Mouse (Mus musculus) kidney, postnatal 10 days (tissue): ENCODE data around the gene C1qtnf1.

Source experiments
- DNase-seq: peaks from one replicate; pipeline ENCODE4 v3.0.0; 2021; ENCODE audit warnings: mixed read lengths

Gene C1qtnf1

GRCm38 (mm10) chr11:118476396-118477373, 48.7 kb downstream of the C1qtnf1 start, which contains the start of gene Engase:
TSS of gene Engase (plus strand) at chr11:118476829.
- peak; percentile 97 for DNase-seq

DNA sequence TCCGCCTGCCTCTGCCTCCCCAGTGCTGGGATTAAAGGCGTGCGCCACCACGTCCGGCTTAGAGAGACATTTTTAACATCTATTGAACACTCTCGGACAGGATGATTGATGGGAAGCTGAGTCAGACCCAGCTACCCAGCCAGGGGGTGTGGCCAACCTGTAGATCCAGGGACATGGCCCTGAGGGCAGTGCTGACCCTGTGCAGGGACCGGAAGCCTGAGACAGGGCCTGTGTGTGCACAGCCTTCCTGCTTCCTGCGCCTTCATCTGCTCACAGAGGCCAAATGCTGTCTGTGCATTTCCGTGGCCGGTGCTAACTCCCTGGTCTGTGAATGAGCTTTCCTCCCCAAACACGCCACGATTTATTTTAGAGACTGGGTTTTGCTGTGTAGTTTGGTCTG, 51.8 kb downstream of the C1qtnf1 start:
- peak; percentile 72 for DNase-seq

DNA sequence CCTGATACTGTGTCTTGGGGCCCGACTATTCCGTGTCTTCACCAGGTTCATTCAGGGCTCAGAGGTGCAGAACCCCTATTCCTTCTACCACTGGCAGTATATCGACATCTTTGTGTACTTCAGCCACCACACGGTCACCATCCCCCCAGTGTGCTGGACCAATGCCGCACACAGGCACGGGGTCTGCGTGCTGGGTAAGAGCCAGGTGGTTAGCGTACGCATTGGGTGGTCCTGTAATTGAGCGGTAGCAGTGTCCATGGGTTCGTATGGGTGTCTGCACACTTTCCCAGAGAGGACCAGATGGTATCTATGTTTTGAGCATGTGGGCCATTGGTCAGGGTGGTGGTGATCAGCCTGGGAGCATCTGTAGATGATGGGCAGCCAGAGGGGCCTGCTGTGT, 53.2 kb downstream of the C1qtnf1 start:
- no peak for DNase-seq

- no peak for DNase-seq
These were observed 53.7 kb downstream of the C1qtnf1 start for GRCm38 (mm10) chr11:118481751-118482150.

DNA sequence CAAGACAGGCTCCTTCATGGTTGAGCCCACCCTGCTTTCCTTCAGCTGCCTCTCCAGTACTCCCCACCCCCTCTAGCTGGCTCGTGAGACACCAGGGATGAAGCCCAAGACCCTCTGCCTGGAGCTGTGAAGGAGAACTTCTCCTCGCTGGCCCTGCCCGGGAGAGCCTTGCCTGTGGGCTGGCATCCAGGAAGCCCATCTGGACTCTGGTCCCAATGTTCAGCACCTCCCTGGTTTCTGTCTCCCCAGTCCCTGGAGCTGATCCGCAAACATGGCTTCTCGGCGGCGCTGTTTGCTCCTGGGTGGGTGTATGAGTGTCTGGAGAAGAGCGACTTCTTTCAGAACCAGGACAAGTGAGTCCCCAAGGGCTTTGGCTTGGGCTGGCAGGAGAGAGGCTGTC, 56.2 kb downstream of the C1qtnf1 start:
- DNase-seq = no peak

- DNase-seq = no peak
These were observed 57.3 kb downstream of the C1qtnf1 start for GRCm38 (mm10) chr11:118485338-118485737.

GRCm38 (mm10) chr11:118485780-118486179, 57.8 kb downstream of the C1qtnf1 start:
- DNase-seq = no peak

- no peak for DNase-seq
These were observed 58.3 kb downstream of the C1qtnf1 start for GRCm38 (mm10) chr11:118486281-118486680.

- peak; percentile 49 for DNase-seq
These were observed 59.1 kb downstream of the C1qtnf1 start for GRCm38 (mm10) chr11:118486881-118487772.

- no peak for DNase-seq
These were observed 60.3 kb downstream of the C1qtnf1 start for GRCm38 (mm10) chr11:118488191-118488906.

DNA sequence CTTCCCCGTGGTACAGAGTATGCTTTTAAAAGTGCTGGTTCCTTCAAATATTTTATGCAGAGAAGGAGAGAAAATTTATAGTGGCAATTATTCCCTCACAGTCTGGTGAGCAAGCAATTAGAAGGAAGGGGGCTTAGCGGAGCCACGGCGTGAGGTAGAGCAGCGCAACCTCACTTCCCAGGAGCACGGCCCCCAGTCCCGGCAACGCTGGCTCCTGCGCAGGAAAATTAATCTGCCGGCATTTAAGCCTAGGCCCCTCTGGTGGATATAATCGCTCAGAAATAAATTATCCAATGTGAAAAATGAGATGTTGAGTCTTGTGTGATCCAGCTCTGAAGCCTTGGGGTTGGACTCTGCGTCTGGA, 60.9 kb downstream of the C1qtnf1 start:
- no peak for DNase-seq

DNA sequence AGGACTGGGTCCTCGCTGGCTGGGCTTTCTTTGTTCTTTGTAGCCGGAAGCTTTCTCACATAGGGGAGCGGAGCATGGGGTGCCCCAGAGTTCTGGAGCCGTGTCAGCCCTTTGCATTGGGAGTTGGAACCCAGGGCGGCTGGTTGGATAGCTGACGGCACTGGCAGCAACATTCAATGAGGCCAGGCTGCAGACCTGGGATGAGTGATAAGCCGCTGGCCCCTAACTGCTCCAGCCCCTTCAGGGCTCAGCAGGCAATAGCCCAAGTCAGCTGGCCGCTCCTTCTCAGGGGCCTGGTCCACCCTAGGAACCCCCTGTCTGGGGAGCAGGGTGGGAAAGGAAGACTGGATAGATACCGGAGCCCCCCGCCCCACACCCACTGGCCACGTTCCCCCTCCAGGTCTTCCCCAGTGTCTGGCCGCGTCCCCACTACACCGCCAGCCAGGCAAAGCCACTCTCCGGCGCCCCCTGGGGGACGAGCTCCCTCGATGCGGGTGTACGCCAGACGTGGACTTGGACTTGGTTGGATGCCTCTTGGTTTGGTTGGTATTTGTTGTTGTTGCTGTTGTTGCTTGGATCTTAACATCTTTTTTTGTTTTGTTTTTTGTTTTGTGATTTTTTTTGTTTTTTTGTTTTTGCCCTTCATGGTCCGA, 62.7 kb downstream of the C1qtnf1 start:
- peak; percentile 88 for DNase-seq

- DNase-seq = no peak
These were observed 63.2 kb downstream of the C1qtnf1 start for GRCm38 (mm10) chr11:118491230-118491629.

DNA sequence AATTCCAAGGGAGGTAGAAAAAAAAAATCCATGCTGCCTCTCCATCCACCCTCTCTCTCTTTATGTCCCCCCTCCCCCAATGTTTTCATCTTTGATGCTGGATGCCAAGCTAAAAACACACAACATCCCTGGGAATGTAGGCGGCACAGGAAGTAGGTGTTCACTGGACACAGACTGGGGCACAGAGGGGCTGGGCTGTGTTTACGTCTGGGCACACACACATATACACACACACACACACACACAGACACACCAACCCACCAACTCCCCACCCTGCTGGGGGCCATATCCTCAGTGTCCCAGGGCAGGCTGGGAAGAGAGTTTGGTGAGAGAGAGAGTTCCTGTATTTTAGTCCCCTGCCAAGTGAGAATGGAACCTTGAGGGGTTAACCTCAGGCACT, 65.5 kb downstream of the C1qtnf1 start:
- no peak for DNase-seq

DNA sequence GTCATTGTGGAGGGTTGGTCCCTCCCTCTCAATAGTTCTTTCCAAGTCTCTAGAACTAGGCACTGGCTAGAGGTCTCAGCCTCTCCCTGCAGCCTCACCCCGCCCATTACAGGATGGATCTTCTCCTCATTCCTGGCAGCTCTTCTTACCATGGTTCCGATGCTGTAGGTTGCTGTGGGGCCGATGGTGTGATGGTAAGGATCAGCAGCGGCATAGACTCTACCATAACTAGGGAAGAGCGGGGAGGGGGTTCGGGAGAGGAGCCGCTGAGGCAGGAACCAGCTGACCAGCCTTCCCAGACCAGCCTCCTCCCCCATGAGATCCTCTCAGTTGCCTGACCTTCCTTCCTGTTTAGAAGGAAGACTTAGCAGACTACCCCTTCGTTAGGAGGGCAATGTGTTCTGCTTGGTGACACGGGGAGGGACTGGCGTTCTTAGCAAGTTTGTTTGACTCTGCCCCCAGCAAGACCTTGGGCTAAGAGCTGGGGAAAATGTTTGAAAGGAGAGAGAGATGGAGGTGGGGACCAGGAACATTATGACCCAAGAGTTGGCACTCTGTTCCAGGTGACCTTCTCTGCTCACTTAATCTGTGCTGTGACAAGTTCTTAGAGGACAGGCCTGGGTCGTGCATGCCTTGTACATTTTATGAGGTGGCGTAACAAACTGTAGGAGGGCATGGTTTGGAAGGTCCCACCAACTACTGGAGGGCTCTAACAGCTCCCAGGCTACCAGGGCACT, 66.2 kb downstream of the C1qtnf1 start:
- no peak for DNase-seq

DNA sequence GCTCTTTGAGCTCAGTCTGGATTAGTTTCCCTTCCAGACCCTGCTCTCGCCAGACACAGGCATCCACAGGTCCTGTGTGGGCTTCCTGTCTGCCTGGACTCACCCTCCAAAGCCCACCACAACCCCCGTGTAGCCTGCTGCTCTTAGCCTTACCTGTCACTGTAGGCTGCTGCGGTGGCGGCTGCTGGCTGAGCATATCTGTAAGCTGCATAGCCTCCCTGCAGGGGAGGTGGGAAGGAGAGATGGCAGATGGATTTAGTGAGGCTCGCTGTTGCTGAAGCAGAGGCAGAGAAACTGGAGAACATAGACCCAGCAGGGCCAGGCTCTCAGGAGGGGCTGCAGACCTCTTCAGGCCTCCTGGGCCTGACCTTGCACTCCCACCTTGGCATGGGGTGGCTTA, 67.1 kb downstream of the C1qtnf1 start:
- DNase-seq = no peak

DNA sequence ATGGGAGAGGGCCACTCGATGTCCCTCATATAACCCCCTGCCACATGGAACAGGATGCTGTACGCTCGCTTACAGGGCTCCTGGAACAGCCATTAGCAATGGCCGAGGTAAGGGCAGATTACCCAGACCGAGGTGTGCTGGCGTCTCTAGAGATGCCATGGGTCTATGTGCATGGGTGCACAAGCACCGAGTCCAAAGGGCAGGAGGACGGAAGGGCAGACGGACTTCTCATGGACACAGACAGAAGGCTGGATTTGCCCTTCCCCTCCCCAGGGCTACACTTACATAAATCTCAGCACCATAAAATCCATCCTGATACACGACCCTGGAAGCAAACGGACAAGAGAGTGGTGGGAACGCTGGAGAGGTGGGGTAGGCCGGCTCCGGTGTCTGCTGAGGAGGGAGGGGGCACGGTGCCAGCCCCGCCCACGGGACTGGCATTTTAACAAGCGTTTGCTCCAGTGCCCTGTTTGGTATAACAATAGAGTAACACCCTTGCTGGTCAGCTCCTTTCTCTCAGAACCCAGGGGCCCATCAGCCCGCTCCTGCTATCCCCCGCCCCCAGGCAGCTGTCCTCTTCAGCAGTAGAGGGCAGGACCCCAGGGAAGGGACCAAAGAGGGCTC, 68.2 kb downstream of the C1qtnf1 start:
- DNase-seq = peak; percentile 44
